Mouse (Mus musculus): ENCODE data around the gene Ttc32. TPM values are rescaled to one million over a fixed set of nuclear protein-coding genes. Genes with fewer than 3 reads are reported as not detected.

Ttc32 gene
- polyA plus RNA-seq, 1 experiment from 2014 or later, result 20.5 TPM

DNA sequence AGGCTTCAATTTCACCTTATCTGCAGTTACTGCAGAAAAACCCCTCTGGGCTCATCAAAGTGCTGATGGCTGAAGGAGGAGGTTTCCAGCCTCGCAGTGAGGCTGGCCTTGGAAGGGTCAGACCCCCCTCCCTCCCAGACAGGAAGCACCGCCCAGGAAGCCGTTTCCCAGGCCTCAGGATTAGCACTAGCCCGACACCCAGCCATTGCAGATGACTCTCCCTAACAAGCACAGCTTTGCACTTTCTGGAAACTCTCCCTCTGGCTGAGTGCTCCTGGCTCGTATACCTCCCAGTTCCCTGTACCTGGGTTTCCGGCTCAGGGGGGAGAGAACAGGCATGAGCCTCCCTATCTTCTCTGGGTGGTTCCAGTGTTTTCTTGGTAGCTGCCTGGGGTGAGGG lies 21.0 kb downstream of the Ttc32 start:
- Histone ChIP-seq H3K27me3 (ENCODE audit: control insufficient read depth, insufficient read depth, low read length) (no peaks in the 10 kb centered on the region), H3K4me1 (replicated peaks; ENCODE audit: control insufficient read depth, insufficient read depth, low read length) (no peaks in the 10 kb centered on the region), H3K4me2 (ENCODE audit: low read depth, low read length, severe bottlenecking) (no peak overlapping the region), H3K9me3 (ENCODE audit: control insufficient read depth, low read length) (no peaks in the 10 kb centered on the region), H3K27ac (ENCODE audit: low read depth, low read length) (no peak overlapping the region), H3K9ac (ENCODE audit: low read length) (no peak overlapping the region), H3K36me3 (ENCODE audit: control insufficient read depth, insufficient read depth, low read length) (no peaks in the 10 kb centered on the region), H3K4me3 (ENCODE audit: low read depth, low read length) (no peak overlapping the region)
- 37% methylated on average over 6 of the region's 6 CpGs for WGBS
- ATAC-seq (replicated peaks; ENCODE audit: low FRiP score) (no peak), DNase-seq (ENCODE audit: low spot score) (no peak)

DNA sequence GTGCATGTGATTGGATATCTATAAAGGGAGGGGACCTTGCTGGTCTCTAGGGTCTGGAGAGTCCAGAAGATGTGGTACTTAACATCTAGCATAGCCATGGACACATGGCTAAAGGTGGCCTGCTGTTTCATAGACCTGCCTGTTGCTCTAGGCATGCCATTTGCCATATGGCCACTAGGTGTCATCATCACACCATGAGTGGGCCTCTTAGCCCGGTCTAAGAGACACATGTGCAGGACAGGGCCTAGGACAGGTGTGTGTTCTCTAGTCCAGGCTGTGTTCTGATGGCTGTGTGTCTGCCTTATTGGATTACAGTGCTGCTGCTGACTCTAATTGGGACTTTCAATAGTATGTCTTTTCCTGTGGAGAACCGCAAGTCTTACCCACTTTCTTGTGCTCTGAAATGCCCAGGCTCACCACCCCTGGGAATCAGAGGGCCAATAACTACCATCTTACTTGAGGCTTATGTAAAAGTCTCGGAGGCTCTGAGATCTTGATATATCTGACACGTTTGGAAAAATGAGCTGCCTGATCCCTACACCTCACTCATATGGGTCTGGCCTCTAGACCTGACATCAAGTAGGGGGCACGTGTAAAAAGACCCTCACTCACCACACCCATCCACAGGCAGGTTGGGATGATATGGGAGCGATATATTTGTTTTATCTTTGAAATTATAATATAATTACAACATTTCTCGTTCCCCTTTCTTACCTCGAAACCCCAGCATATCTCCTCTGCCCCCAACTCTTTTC lies 22.5 kb downstream of the Ttc32 start:
- H3K4me2 ChIP-seq (ENCODE audit: low read depth, low read length, severe bottlenecking), result no peak overlapping the region
- H3K9ac ChIP-seq (ENCODE audit: low read length), result no peak overlapping the region
- 62% methylated on average over 8 of the region's 8 CpGs for WGBS
- ATAC-seq (replicated peaks; ENCODE audit: low FRiP score) (peak; percentile 87), DNase-seq (ENCODE audit: low spot score) (peak; percentile 84)
- no peaks in the 10 kb centered on the region for H3K4me1 ChIP-seq (replicated peaks; ENCODE audit: control insufficient read depth, insufficient read depth, low read length)
- H3K36me3 ChIP-seq (ENCODE audit: control insufficient read depth, insufficient read depth, low read length), result no peaks in the 10 kb centered on the region
- no peaks in the 10 kb centered on the region for H3K27me3 ChIP-seq (ENCODE audit: control insufficient read depth, insufficient read depth, low read length)
- H3K4me3 ChIP-seq (ENCODE audit: low read depth, low read length), result no peak overlapping the region
- no peaks in the 10 kb centered on the region for H3K9me3 ChIP-seq (ENCODE audit: control insufficient read depth, low read length)
- H3K27ac ChIP-seq (ENCODE audit: low read depth, low read length), result no peak overlapping the region

DNA sequence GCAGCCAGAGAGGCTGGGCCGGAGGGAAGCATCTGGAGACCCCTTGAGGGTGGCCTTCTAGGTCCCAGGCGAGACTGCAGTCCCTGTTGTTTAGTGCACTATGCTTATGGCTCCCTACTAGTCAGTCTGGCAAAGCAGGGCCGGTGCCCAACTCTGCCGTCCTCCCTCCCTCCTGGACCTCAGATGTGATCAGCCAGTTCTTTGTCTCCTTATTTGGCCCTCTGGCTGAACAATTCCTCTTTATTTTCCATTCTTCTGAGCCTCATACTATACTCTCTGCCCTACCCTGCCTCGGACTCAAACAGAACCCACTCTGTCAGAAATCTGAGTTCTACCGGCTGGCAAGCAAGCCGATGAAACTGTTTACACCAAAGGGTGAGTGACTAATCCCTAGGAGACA lies 23.5 kb downstream of the Ttc32 start:
- Histone ChIP-seq H3K27me3 (ENCODE audit: control insufficient read depth, insufficient read depth, low read length) (no peaks in the 10 kb centered on the region), H3K27ac (ENCODE audit: low read depth, low read length) (no peak overlapping the region), H3K4me3 (ENCODE audit: low read depth, low read length) (no peak overlapping the region), H3K9me3 (ENCODE audit: control insufficient read depth, low read length) (no peaks in the 10 kb centered on the region), H3K4me1 (replicated peaks; ENCODE audit: control insufficient read depth, insufficient read depth, low read length) (no peaks in the 10 kb centered on the region), H3K36me3 (ENCODE audit: control insufficient read depth, insufficient read depth, low read length) (no peaks in the 10 kb centered on the region), H3K9ac (ENCODE audit: low read length) (no peak overlapping the region), H3K4me2 (ENCODE audit: low read depth, low read length, severe bottlenecking) (no peak overlapping the region)
- no peak for ATAC-seq (replicated peaks; ENCODE audit: low FRiP score)
- WGBS, result 51% methylated on average over 7 of the region's 7 CpGs
- DNase-seq (ENCODE audit: low spot score), result no peak

DNA sequence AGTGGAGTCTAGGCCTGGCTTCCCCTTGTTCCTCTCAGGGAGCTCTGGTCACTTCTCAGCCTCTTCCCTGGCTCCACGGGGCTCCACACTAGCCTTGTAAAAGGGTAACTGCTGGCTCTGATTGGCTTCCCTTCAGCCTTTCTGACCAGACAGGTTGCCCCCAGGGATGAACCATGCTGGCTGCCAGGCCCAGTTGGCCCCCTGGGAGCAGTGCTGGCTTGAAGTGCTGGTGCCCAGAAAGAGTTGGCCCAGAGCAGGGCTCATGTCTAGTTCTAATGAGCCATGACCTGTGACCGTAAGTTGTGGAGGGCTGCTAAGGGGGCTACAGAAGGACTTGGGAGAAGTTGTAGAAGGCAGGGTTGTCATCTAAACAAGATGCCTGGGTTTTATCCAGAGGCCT lies 24.2 kb downstream of the Ttc32 start:
- no peaks in the 10 kb centered on the region for H3K36me3 ChIP-seq (ENCODE audit: control insufficient read depth, insufficient read depth, low read length)
- H3K4me2 ChIP-seq (ENCODE audit: low read depth, low read length, severe bottlenecking), result no peak overlapping the region
- H3K4me1 ChIP-seq (replicated peaks; ENCODE audit: control insufficient read depth, insufficient read depth, low read length), result no peaks in the 10 kb centered on the region
- H3K27ac ChIP-seq (ENCODE audit: low read depth, low read length), result no peak overlapping the region
- ATAC-seq (replicated peaks; ENCODE audit: low FRiP score) (no peak), DNase-seq (ENCODE audit: low spot score) (no peak)
- no peaks in the 10 kb centered on the region for H3K27me3 ChIP-seq (ENCODE audit: control insufficient read depth, insufficient read depth, low read length)
- H3K9ac ChIP-seq (ENCODE audit: low read length), result no peak overlapping the region
- H3K4me3 ChIP-seq (ENCODE audit: low read depth, low read length), result no peak overlapping the region
- H3K9me3 ChIP-seq (ENCODE audit: control insufficient read depth, low read length), result no peaks in the 10 kb centered on the region
- WGBS, result 71% methylated on average over 2 of the region's 2 CpGs

DNA sequence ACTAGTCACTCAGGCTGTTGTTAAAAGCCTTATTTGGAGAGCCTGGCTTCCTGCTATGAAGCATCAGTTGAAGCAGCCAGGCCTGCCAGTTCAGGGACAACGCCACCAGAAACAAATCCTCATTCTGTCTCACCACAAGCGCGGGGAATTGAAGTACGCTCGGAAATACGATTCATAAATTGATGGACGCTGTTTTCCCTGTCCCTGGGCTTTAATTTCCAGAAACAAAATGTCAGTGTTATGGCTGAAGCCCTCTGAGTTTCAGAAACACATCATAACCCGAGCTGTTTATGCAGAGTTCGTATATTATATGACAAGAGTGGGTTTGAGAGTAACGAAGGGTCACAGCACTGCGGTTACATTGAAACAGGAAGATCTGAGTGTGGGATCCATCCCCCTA lies 25.5 kb downstream of the Ttc32 start:
- Histone ChIP-seq H3K27me3 (ENCODE audit: control insufficient read depth, insufficient read depth, low read length) (no peaks in the 10 kb centered on the region), H3K4me1 (replicated peaks; ENCODE audit: control insufficient read depth, insufficient read depth, low read length) (no peaks in the 10 kb centered on the region), H3K27ac (ENCODE audit: low read depth, low read length) (no peak overlapping the region), H3K9ac (ENCODE audit: low read length) (no peak overlapping the region), H3K4me3 (ENCODE audit: low read depth, low read length) (no peak overlapping the region), H3K4me2 (ENCODE audit: low read depth, low read length, severe bottlenecking) (no peak overlapping the region), H3K36me3 (ENCODE audit: control insufficient read depth, insufficient read depth, low read length) (no peaks in the 10 kb centered on the region), H3K9me3 (ENCODE audit: control insufficient read depth, low read length) (no peaks in the 10 kb centered on the region)
- WGBS, result 84% methylated on average over 11 of the region's 11 CpGs
- ATAC-seq (replicated peaks; ENCODE audit: low FRiP score), result no peak
- DNase-seq (ENCODE audit: low spot score), result no peak

DNA sequence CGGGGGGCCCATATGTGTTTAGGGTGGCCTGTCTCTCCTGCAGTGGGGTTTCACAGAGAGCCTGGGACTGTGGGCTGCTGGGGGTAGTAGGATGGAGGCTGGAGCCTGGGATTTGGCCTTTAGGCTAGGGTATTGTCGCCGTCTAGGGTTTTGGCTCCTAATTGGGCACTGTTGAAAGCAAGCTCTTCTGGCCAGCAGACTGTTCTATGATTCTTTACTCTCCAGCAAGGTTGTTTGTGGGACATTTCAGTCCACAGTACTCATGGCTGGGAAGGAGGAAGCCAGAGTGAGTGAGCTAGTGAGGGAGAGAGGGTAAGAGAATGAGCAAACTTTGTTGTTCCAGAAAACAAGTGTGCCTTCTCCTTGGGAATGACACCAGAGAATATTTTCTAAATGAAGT lies 29.7 kb downstream of the Ttc32 start:
- Histone ChIP-seq H3K9me3 (ENCODE audit: control insufficient read depth, low read length) (no peaks in the 10 kb centered on the region), H3K9ac (ENCODE audit: low read length) (no peak overlapping the region), H3K4me2 (ENCODE audit: low read depth, low read length, severe bottlenecking) (no peak overlapping the region), H3K27me3 (ENCODE audit: control insufficient read depth, insufficient read depth, low read length) (no peaks in the 10 kb centered on the region), H3K36me3 (ENCODE audit: control insufficient read depth, insufficient read depth, low read length) (no peaks in the 10 kb centered on the region), H3K4me1 (replicated peaks; ENCODE audit: control insufficient read depth, insufficient read depth, low read length) (no peaks in the 10 kb centered on the region), H3K27ac (ENCODE audit: low read depth, low read length) (no peak overlapping the region), H3K4me3 (ENCODE audit: low read depth, low read length) (no peak overlapping the region)
- DNase-seq (ENCODE audit: low spot score) (no peak), ATAC-seq (replicated peaks; ENCODE audit: low FRiP score) (no peak)
- WGBS, result 91% methylated on average over 3 of the region's 3 CpGs

DNA sequence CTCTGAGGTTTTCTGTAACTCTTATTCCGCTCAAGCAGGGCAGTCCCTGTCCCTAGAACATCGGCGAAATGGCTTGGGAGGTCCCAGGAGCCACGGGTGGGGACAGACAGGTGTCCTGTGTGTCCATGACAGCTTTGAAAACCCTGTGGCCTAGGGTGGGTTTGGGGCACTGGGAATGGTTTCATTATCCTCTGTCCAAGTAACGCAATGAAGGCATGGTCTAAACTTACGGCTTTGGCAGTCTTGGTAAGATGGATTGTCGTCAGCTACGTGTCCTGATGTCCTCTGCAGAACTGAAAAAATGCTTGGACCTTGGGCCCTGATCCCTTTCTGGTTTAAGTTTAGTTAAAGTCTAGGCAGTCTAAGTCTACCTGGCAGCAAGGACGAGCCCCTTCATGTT lies 30.2 kb downstream of the Ttc32 start:
- Histone ChIP-seq H3K4me2 (ENCODE audit: low read depth, low read length, severe bottlenecking) (no peak overlapping the region), H3K4me1 (replicated peaks; ENCODE audit: control insufficient read depth, insufficient read depth, low read length) (no peaks in the 10 kb centered on the region), H3K27me3 (ENCODE audit: control insufficient read depth, insufficient read depth, low read length) (no peaks in the 10 kb centered on the region), H3K36me3 (ENCODE audit: control insufficient read depth, insufficient read depth, low read length) (no peaks in the 10 kb centered on the region), H3K9ac (ENCODE audit: low read length) (no peak overlapping the region), H3K9me3 (ENCODE audit: control insufficient read depth, low read length) (no peaks in the 10 kb centered on the region), H3K4me3 (ENCODE audit: low read depth, low read length) (no peak overlapping the region), H3K27ac (ENCODE audit: low read depth, low read length) (no peak overlapping the region)
- 94% methylated on average over 9 of the region's 9 CpGs for whole genome bisulfite sequencing
- ATAC-seq (replicated peaks; ENCODE audit: low FRiP score), result no peak
- DNase-seq (ENCODE audit: low spot score), result no peak

DNA sequence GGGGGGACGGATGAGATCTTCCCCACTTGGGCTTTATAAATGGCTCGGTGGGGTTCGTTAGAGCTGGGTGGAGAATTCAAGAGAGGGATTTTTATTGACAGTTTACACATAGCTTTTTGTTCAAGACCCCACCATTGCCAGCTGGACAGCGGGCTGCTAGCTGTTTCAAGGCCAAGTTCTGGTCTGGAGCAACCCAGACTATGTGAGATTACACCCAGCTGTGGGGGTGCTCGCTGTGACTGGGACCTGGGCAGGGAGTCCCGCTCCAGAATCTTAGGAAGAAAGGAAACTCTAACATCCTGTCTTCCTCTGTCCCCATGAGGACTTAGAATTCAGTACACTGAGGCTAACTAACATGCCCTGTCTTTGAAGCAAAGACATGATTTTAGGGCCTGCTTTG lies 33.8 kb downstream of the Ttc32 start:
- DNase-seq (ENCODE audit: low spot score) (no peak), ATAC-seq (replicated peaks; ENCODE audit: low FRiP score) (no peak)
- H3K36me3 ChIP-seq (ENCODE audit: control insufficient read depth, insufficient read depth, low read length), result no peaks in the 10 kb centered on the region
- no peak overlapping the region for H3K4me3 ChIP-seq (ENCODE audit: low read depth, low read length)
- H3K27me3 ChIP-seq (ENCODE audit: control insufficient read depth, insufficient read depth, low read length), result no peaks in the 10 kb centered on the region
- H3K27ac ChIP-seq (ENCODE audit: low read depth, low read length), result no peak overlapping the region
- H3K4me2 ChIP-seq (ENCODE audit: low read depth, low read length, severe bottlenecking), result no peak overlapping the region
- WGBS, result 69% methylated on average over 6 of the region's 6 CpGs
- H3K4me1 ChIP-seq (replicated peaks; ENCODE audit: control insufficient read depth, insufficient read depth, low read length), result no peaks in the 10 kb centered on the region
- H3K9me3 ChIP-seq (ENCODE audit: control insufficient read depth, low read length), result no peaks in the 10 kb centered on the region
- no peak overlapping the region for H3K9ac ChIP-seq (ENCODE audit: low read length)

DNA sequence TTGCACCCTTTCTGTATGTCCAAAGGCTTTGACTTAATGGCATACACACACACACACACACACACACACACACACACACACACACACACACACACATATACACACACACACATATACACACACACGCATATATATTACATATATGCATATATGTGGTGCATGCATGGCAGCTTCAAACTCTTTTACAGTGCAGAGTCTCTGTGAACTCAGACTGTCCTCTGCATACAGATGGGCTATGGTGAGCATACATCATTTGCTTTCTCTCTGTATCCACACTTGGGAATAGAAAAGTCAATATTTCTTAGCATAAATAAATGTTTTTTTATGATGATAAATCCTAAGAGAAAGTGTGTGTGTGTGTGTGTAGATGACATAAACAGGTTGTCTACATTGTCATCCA lies 41.3 kb downstream of the Ttc32 start:
- no peak for ATAC-seq (replicated peaks; ENCODE audit: low FRiP score)
- Histone ChIP-seq H3K4me3 (ENCODE audit: low read depth, low read length) (no peak overlapping the region), H3K4me1 (replicated peaks; ENCODE audit: control insufficient read depth, insufficient read depth, low read length) (no peaks in the 10 kb centered on the region), H3K27me3 (ENCODE audit: control insufficient read depth, insufficient read depth, low read length) (no peaks in the 10 kb centered on the region), H3K9ac (ENCODE audit: low read length) (no peak overlapping the region), H3K9me3 (ENCODE audit: control insufficient read depth, low read length) (no peaks in the 10 kb centered on the region), H3K27ac (ENCODE audit: low read depth, low read length) (no peak overlapping the region), H3K4me2 (ENCODE audit: low read depth, low read length, severe bottlenecking) (no peak overlapping the region), H3K36me3 (ENCODE audit: control insufficient read depth, insufficient read depth, low read length) (no peaks in the 10 kb centered on the region)
- no peak for DNase-seq (ENCODE audit: low spot score)
- WGBS, result 87% methylated on average over 1 of the region's 1 CpGs
